Mouse (Mus musculus) CH12.LX (cell line): ENCODE data around the gene Vstm2b.

Experiments
- CTCF ChIP-seq, 2 experiments: IDR thresholded peaks in 1 of 2; conservative IDR thresholded peaks in 1 of 2; 2 replicates each; pipeline ENCODE4 v1.5.1; 2011 to 2012; ENCODE audit warnings: low read depth in 2 of 2, low read length in 2 of 2, improper control_type of control experiment in 1 of 2, inconsistent platforms in 1 of 2, mild to moderate bottlenecking in 1 of 2, moderate library complexity in 1 of 2
- ELF1 ChIP-seq: IDR thresholded peaks from 2 replicates; pipeline ENCODE4 v1.6.1; 2014; ENCODE audit warnings: low read depth, mild to moderate bottlenecking, inconsistent platforms, low read length, improper control_type of control experiment
- EP300 ChIP-seq: IDR thresholded peaks from 2 replicates; pipeline ENCODE4 v1.6.1; 2011; ENCODE audit warnings: low read length, improper control_type of control experiment
- POLR2A ChIP-seq: IDR thresholded peaks from 2 replicates; pipeline ENCODE4 v1.6.1; 2011; ENCODE audit warnings: low read depth, mild to moderate bottlenecking, improper control_type of control experiment, low read length
- POLR2AphosphoS2 ChIP-seq: IDR thresholded peaks from 2 replicates; pipeline ENCODE4 v1.6.1; 2011; ENCODE audit warnings: low read depth, low read length, improper control_type of control experiment
- SIN3A ChIP-seq: IDR thresholded peaks from 2 replicates; pipeline ENCODE4 v1.6.1; 2012; ENCODE audit warnings: low read length, improper control_type of control experiment, inconsistent platforms
- TCF12 ChIP-seq: IDR thresholded peaks from 2 replicates; pipeline ENCODE4 v1.6.1; 2014; ENCODE audit warnings: low read depth, mild to moderate bottlenecking, inconsistent platforms, low read length, improper control_type of control experiment
- USF1 ChIP-seq: IDR thresholded peaks from 2 replicates; pipeline ENCODE4 v1.6.1; 2014; ENCODE audit warnings: low read depth, mild to moderate bottlenecking, inconsistent platforms, low read length, improper control_type of control experiment
- ZKSCAN1 ChIP-seq: IDR thresholded peaks from 2 replicates; pipeline ENCODE4 v1.6.1; 2012; ENCODE audit warnings: low read depth, inconsistent platforms, low read length, improper control_type of control experiment, borderline replicate concordance

DNA sequence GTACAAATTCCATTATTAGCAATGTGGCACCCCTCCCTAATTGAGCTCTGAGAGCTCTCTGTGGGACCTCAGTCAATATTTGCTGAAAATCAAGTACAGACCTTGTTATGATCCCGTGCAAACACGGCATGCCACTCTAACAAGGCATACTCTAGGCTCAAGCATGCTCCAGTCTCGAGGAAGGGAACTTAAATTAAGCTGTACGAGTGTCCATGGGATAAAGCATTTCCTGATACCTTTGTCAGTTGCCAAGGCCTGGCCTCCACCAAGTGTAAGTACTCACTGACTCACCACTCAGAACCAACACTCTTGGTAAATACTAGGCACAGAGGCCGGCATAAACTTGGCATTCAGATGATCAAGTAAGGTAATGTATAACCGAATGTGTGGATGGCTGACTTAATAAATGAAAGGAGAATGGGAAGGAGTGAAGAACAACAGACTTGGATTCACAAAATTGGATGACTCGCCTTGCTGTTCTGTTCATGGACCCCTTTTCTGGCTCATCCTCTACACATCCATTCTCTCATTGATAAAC, 42.0 kb upstream of the Vstm2b start:
- no peak for TF ChIP-seq TCF12
- no peak for TF ChIP-seq POLR2AphosphoS2
- no peak for TF ChIP-seq EP300
- no peak for TF ChIP-seq CTCF (conservative IDR thresholded peaks at IDR 0.05 in 1 of 2, IDR thresholded peaks at IDR 0.05 in 1 of 2; ENCODE audit: low read depth in 2 of 2, low read length in 2 of 2)
- TF ChIP-seq ELF1 = no peak
- TF ChIP-seq USF1 = no peak
- no peak for TF ChIP-seq POLR2A
- no peak for TF ChIP-seq SIN3A
- no peak for TF ChIP-seq ZKSCAN1
